Mouse (Mus musculus) E14TG2a.4 (cell line): ENCODE results near the gene Spocd1.

ENCODE experiments used
- CTCF ChIP-seq: conservative IDR thresholded peaks from 2 replicates; pipeline ENCODE4 v1.5.1; 2014; ENCODE audit warnings: low read length
- NANOG ChIP-seq: IDR thresholded peaks from 2 replicates; pipeline ENCODE4 v1.6.1; 2014; ENCODE audit warnings: borderline replicate concordance, low read length, mixed read lengths
- POU5F1 ChIP-seq: IDR thresholded peaks from 2 replicates; pipeline ENCODE4 v1.6.1; 2014; ENCODE audit warnings: low read length, borderline replicate concordance

DNA sequence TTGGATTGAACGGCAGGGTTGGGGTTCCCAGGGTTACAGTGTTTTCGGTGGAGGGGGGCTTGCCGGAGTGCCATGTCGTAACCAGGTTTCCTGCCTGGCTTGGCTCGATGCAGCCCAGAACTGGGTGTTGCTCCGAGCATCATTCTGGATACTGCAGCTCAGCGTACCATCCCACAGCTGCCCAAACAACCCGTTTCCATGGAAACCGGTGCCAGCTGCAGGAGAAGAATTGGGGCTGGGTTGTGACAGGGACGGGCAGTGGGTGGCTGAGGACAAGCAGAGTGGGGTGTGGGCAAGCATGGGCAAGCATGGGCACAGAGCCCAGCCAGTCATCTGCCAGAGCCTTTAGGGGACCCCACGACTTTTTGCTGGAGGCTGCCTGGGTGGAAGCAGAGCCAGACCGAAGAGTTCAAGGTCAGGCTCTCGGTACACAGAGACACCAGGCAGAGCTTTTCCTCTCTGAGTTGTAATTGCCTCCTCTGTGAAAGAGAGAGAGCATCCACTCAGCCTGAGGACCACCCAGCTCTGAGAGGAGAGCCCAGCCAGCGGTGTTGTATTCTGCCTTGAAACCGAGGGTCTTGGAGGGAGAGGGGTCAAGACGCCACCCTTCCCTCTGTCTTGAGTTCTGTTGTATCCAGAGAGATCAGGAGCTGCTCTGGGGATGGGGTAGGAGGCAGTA is 5.3 kb downstream of the Spocd1 start:
- TF ChIP-seq CTCF (no peak), POU5F1 (no peak), NANOG (no peak)
